Mouse (Mus musculus): ENCODE data around the gene 0610010F05Rik. TPM values are rescaled to one million over a fixed set of nuclear protein-coding genes. Genes with fewer than 3 reads are reported as not detected.

The 0610010F05Rik gene
- 29.8 and 32.7 TPM in 2 replicates for polyA plus RNA-seq (2016; fragmentation: Nextera tagmentation; extraction: Ambion mirVana)

DNA sequence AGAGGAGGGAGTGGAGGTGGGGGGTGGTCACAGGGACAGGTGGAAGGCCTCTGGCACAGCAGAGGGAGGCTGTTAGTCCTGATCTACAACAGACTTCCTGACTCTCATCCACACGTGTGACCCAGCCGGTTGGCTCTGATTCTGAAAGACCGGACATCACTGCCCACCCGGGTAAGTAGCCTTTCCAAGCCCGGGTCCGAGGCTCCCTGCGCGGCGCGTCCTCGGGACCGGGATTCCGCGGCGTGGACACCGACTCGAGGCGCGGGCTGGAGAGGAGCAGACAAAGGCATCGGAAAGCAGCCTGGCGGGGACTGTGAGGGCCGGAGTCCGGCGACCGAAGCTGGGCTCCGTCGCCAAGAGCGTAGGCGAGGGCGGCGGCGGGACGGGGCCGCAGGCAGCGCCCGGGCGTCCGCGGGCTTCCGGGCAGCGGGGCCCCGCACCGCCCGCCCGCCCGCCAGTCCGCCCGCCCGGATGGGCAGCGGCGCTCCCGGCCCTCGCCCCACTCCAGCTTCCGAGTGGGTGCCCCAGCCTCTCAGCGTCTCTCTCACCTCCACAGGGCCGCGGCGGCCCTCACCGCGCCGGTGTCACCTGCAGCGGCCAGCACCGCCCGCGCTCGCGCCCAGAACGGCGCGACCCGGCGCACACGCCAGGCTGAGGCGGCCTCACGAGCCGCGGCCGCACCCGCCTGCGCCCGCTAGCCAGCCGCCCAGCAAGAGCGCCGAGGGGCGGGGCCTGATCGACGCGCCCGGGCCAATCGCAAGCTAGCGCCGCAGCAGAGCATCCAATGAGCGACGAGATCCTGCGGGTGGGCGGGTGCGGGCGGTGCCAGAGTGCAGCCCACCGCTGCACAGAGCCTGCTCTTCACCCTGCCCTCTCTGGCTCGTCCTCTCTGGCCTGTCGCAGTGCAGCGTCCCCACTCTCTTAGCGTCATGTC lies at the start of gene 0610010F05Rik:
Gene 0610010F05Rik (minus strand): TSS at position 695 of the 934 bp plus-strand sequence.
- Histone ChIP-seq H3K27ac (peak within 1 kb of the TSS; percentile 96), H3K36me3 (peaks cover 16% of the 10 kb centered on the region), H3K4me3 (peak within 1 kb of the TSS; percentile 94), H3K4me1 (peaks cover 7% of the 10 kb centered on the region), H3K27me3 (ENCODE audit: low read depth, poor library complexity, severe bottlenecking) (no peaks in the 10 kb centered on the region), H3K9me3 (replicated peaks) (no peaks in the 10 kb centered on the region)
- DNase-seq (ENCODE audit: low spot score), result peak; percentile 94
- under 1% methylated on average over 102 of the region's 103 CpGs for WGBS

GRCm38 (mm10) chr11:23682561-23682960 lies 49.1 kb upstream of the 0610010F05Rik start:
- Histone ChIP-seq H3K27ac (no peak overlapping the region), H3K4me3 (no peak overlapping the region), H3K4me1 (no peaks in the 10 kb centered on the region), H3K27me3 (ENCODE audit: low read depth, poor library complexity, severe bottlenecking) (no peaks in the 10 kb centered on the region), H3K36me3 (peaks cover 76% of the 10 kb centered on the region), H3K9me3 (replicated peaks) (no peaks in the 10 kb centered on the region)
- 94% methylated on average over 5 of the region's 5 CpGs for WGBS
- no peak for DNase-seq (ENCODE audit: low spot score)

DNA sequence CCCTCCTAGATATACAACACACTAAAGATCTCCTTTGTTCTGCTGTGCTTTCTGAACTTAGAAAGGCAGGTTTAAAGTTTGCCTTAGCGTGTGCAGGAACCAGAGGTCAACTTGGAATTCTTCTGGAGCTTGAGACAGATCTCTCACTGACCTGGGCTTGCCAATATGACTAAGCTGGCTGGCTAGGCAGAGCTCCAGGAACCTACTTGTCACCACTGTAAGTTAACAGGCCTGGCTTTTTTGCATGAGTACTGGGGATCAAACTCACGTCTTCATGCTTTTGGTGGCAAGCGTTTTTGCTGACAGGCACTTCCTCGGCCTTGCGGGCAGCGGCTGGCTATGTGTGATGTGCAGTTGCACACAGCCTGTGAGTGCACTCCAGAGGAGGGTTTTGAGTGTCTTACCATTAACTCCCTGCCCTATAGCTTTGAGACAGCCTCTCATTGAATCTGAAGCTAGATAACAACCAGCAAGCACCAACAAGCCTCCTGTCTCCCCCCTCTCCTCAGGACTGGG lies 47.1 kb upstream of the 0610010F05Rik start:
- peaks cover 84% of the 10 kb centered on the region for H3K36me3 ChIP-seq
- no peaks in the 10 kb centered on the region for H3K9me3 ChIP-seq (replicated peaks)
- H3K27ac ChIP-seq, result no peak overlapping the region
- no peak overlapping the region for H3K4me3 ChIP-seq
- WGBS, result 94% methylated on average over 6 of the region's 6 CpGs
- DNase-seq (ENCODE audit: low spot score), result no peak
- H3K4me1 ChIP-seq, result no peaks in the 10 kb centered on the region
- H3K27me3 ChIP-seq (ENCODE audit: low read depth, poor library complexity, severe bottlenecking), result no peaks in the 10 kb centered on the region

GRCm38 (mm10) chr11:23679044-23679642 lies 45.7 kb upstream of the 0610010F05Rik start:
- peak; percentile 46 for DNase-seq (ENCODE audit: low spot score)
- H3K9me3 ChIP-seq (replicated peaks), result no peaks in the 10 kb centered on the region
- no peaks in the 10 kb centered on the region for H3K27me3 ChIP-seq (ENCODE audit: low read depth, poor library complexity, severe bottlenecking)
- H3K36me3 ChIP-seq, result peaks cover 94% of the 10 kb centered on the region
- H3K27ac ChIP-seq, result no peak overlapping the region
- no peaks in the 10 kb centered on the region for H3K4me1 ChIP-seq
- H3K4me3 ChIP-seq, result no peak overlapping the region
- 46% methylated on average over 3 of the region's 3 CpGs for WGBS

DNA sequence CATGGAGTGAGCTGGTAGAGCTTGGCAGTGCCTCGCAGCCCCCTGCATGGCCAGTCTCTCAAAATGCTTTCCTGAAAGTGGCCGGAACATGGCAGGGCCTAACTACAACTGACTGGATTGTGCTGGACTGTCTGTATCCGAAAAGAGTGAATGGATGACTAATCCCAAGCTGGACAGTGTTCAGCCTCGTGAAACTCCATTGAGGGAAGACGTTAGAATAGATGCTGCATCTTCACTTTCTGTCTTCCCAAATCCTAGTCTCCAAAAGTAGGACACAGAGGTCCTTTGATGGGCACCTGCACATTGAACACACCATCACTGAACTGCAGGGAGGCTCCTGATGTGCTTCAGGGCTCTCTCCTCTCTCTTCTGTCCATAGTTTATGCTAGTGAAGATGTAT lies 42.7 kb upstream of the 0610010F05Rik start:
- 89% methylated on average over 5 of the region's 5 CpGs for WGBS
- Histone ChIP-seq H3K4me1 (no peaks in the 10 kb centered on the region), H3K36me3 (peaks cover 89% of the 10 kb centered on the region), H3K9me3 (replicated peaks) (no peaks in the 10 kb centered on the region), H3K27me3 (ENCODE audit: low read depth, poor library complexity, severe bottlenecking) (no peaks in the 10 kb centered on the region), H3K27ac (no peak overlapping the region), H3K4me3 (no peak overlapping the region)
- DNase-seq (ENCODE audit: low spot score), result no peak

DNA sequence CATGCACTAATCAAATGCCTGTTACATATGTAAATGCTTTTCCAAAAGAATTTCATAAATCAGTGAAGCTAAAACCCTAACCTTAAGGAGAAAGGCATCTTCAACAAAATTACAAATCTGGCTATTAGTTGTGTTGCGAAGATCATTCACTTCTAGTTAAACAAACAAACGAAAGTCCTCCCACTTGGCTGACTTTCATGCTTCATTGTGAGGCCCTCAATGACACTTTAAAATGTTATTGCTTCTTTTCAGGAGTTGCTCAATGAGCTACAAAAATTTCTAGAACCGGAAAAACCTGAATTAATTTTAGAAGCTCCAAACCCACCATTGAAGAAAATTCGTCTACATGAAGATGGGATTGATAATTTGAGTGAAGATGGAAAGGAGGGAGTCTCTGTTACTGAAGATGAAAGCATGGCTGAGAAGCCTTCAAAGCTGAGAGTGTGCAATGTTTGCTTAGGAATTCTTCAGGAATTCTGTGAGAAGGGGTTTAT lies 38.9 kb upstream of the 0610010F05Rik start:
- Histone ChIP-seq H3K27ac (no peak overlapping the region), H3K9me3 (replicated peaks) (no peaks in the 10 kb centered on the region), H3K4me3 (no peak overlapping the region), H3K27me3 (ENCODE audit: low read depth, poor library complexity, severe bottlenecking) (no peaks in the 10 kb centered on the region), H3K4me1 (peaks cover under 1% of the 10 kb centered on the region), H3K36me3 (peaks cover 68% of the 10 kb centered on the region)
- DNase-seq (ENCODE audit: low spot score), result no peak
- 90% methylated on average over 4 of the region's 4 CpGs for WGBS

GRCm38 (mm10) chr11:23667128-23667527 lies 33.7 kb upstream of the 0610010F05Rik start:
- 84% methylated on average over 3 of the region's 3 CpGs for WGBS
- Histone ChIP-seq H3K4me3 (peak overlapping the region; percentile 80), H3K4me1 (peaks cover 16% of the 10 kb centered on the region), H3K27ac (no peak overlapping the region), H3K36me3 (peaks cover 17% of the 10 kb centered on the region), H3K27me3 (ENCODE audit: low read depth, poor library complexity, severe bottlenecking) (no peaks in the 10 kb centered on the region), H3K9me3 (replicated peaks) (no peaks in the 10 kb centered on the region)
- no peak for DNase-seq (ENCODE audit: low spot score)

GRCm38 (mm10) chr11:23666526-23666925 lies 33.1 kb upstream of the 0610010F05Rik start:
- WGBS, result 10% methylated on average over 5 of the region's 5 CpGs
- no peak for DNase-seq (ENCODE audit: low spot score)

GRCm38 (mm10) chr11:23665798-23666501 lies 32.5 kb upstream of the 0610010F05Rik start, which contains the start of gene Pex13:
Pex13 (minus strand) TSS chr11:23665959.
- DNase-seq (ENCODE audit: low spot score), result peak; percentile 98
- Histone ChIP-seq H3K27me3 (ENCODE audit: low read depth, poor library complexity, severe bottlenecking) (no peaks in the 10 kb centered on the region), H3K27ac (peak within 1 kb of the TSS; percentile 94), H3K4me1 (peaks cover 17% of the 10 kb centered on the region), H3K9me3 (replicated peaks) (no peaks in the 10 kb centered on the region), H3K36me3 (peaks cover 10% of the 10 kb centered on the region), H3K4me3 (peak within 1 kb of the TSS; percentile 80)
- WGBS, result under 1% methylated on average over 49 of the region's 49 CpGs

More at GRCm38 (mm10) chr11:23666526-23666925, 33.1 kb upstream of the 0610010F05Rik start:
- Histone ChIP-seq H3K27me3 (ENCODE audit: low read depth, poor library complexity, severe bottlenecking) (no peaks in the 10 kb centered on the region), H3K36me3 (peaks cover 13% of the 10 kb centered on the region), H3K9me3 (replicated peaks) (no peaks in the 10 kb centered on the region), H3K27ac (peak overlapping the region; percentile 94), H3K4me3 (peak overlapping the region; percentile 80), H3K4me1 (peaks cover 16% of the 10 kb centered on the region)

GRCm38 (mm10) chr11:23665311-23665786 lies 31.9 kb upstream of the 0610010F05Rik start, which contains the start of gene Pus10:
Pus10 (plus strand) TSS chr11:23665674.
- H3K4me1 ChIP-seq, result peaks cover 22% of the 10 kb centered on the region
- peak within 1 kb of the TSS; percentile 80 for H3K4me3 ChIP-seq
- DNase-seq (ENCODE audit: low spot score), result no peak
- peak within 1 kb of the TSS; percentile 94 for H3K27ac ChIP-seq
- no peaks in the 10 kb centered on the region for H3K9me3 ChIP-seq (replicated peaks)
- no peaks in the 10 kb centered on the region for H3K27me3 ChIP-seq (ENCODE audit: low read depth, poor library complexity, severe bottlenecking)
- H3K36me3 ChIP-seq, result peaks cover 6% of the 10 kb centered on the region; the same call in 1 of the 2 replicates
- 1% methylated on average over 40 of the region's 40 CpGs for WGBS

DNA sequence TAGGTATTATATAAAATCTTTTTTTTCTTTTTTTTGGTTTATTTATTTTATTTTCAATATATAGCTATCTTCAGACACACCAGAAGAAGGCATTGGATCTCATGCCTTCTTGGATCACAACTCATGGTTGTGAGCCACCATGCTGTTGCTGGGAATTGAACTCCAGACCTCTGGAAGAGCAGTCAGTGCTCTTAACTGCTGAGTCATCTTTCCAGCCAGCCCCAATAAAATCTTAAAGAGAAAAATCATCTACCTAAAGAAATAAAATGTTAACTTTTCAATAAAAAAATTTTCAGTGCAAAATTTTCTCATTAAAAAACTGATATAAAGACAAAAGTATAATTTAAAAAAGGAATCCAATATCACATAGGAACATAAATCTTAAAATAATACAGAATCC lies 30.8 kb upstream of the 0610010F05Rik start:
- no peak for DNase-seq (ENCODE audit: low spot score)

GRCm38 (mm10) chr11:23657791-23658190 lies 24.4 kb upstream of the 0610010F05Rik start:
- no peaks in the 10 kb centered on the region for H3K27me3 ChIP-seq (ENCODE audit: low read depth, poor library complexity, severe bottlenecking)
- no peak overlapping the region for H3K27ac ChIP-seq
- peaks cover 8% of the 10 kb centered on the region for H3K4me1 ChIP-seq
- WGBS, result 90% methylated on average over 2 of the region's 2 CpGs
- H3K36me3 ChIP-seq, result peaks cover 11% of the 10 kb centered on the region; the same call in 1 of the 2 replicates
- no peak for DNase-seq (ENCODE audit: low spot score)
- no peaks in the 10 kb centered on the region for H3K9me3 ChIP-seq (replicated peaks)
- H3K4me3 ChIP-seq, result no peak overlapping the region

More for the DNA sequence above, 30.8 kb upstream of the 0610010F05Rik start:
- no peaks in the 10 kb centered on the region for H3K9me3 ChIP-seq (replicated peaks)
- peaks cover 22% of the 10 kb centered on the region for H3K4me1 ChIP-seq
- no peaks in the 10 kb centered on the region for H3K27me3 ChIP-seq (ENCODE audit: low read depth, poor library complexity, severe bottlenecking)
- H3K36me3 ChIP-seq, result peaks cover 5% of the 10 kb centered on the region; the same call in 1 of the 2 replicates
- H3K27ac ChIP-seq, result no peak overlapping the region
- H3K4me3 ChIP-seq, result peak overlapping the region; percentile 80
